Mouse (Mus musculus) forebrain, embryonic 11.5 days (tissue): ENCODE data around the gene Lamtor4. TPM values are rescaled to one million over a fixed set of nuclear protein-coding genes. Genes with fewer than 3 reads are reported as not detected.
"Not testable (repeated sequence)": the region's sequence is repeated elsewhere in the genome, so short reads cannot be mapped to it uniquely, and the experiment has no call there.

ENCODE experiments used
- ATAC-seq: fragments of 200-750 bp; cut with Nextera tagmentation; replicated peaks from 2 replicates; pipeline ENCODE4 v1.8.0; 2017; ENCODE audit warnings: moderate TSS enrichment; ENCODE audit not compliant: low FRiP score
- DNase-seq: peaks from one replicate; pipeline ENCODE4 v3.0.0-alpha.2; 2017; ENCODE audit warnings: low spot score
- H3K27ac ChIP-seq: fragments of 300-500 bp; sonication (generic); 2 replicates; pipeline ENCODE4 v1.5.1; 2014; ENCODE audit warnings: low read depth, low read length
- H3K27me3 ChIP-seq: fragments of 300-500 bp; sonication (generic); 2 replicates; pipeline ENCODE4 v1.6.1; 2014; ENCODE audit warnings: mild to moderate bottlenecking, low read length, mixed read lengths; ENCODE audit not compliant: control insufficient read depth, insufficient read depth
- H3K36me3 ChIP-seq: fragments of 300-500 bp; sonication (generic); 2 replicates; pipeline ENCODE4 v1.6.1; 2014; ENCODE audit warnings: mild to moderate bottlenecking, low read length, moderate library complexity, mixed read lengths; ENCODE audit not compliant: control insufficient read depth, insufficient read depth
- H3K4me1 ChIP-seq: fragments of 300-500 bp; sonication (generic); replicated peaks from 2 replicates; pipeline ENCODE4 v1.6.1; 2014; ENCODE audit warnings: low read length, mixed read lengths; ENCODE audit not compliant: control insufficient read depth, insufficient read depth
- H3K4me2 ChIP-seq: fragments of 300-500 bp; sonication (generic); 2 replicates; pipeline ENCODE4 v1.6.1; 2014; ENCODE audit warnings: low read depth, mild to moderate bottlenecking, low read length, moderate library complexity, mixed read lengths; ENCODE audit not compliant: severe bottlenecking
- H3K4me3 ChIP-seq: fragments of 300-500 bp; sonication (generic); 2 replicates; pipeline ENCODE4 v1.5.1; 2014; ENCODE audit warnings: low read depth, low read length
- H3K9ac ChIP-seq: fragments of 300-500 bp; sonication (generic); 2 replicates; pipeline ENCODE4 v1.6.1; 2014; ENCODE audit warnings: low read length
- H3K9me3 ChIP-seq: fragments of 300-500 bp; sonication (generic); 2 replicates; pipeline ENCODE4 v1.6.1; 2016; ENCODE audit warnings: low read length, mixed read lengths; ENCODE audit not compliant: control insufficient read depth
- WGBS: fragments of 180-500 bp; shearing (Covaris S2); extraction: QIAGEN DNeasy Blood & Tissue Kit; methylation state at CpG from one replicate; pipeline ENCODE4 v1.1.7; 2014; 5-methylcytosine and 5-hydroxymethylcytosine counted together
- polyA plus RNA-seq: library from polyadenylated mRNA; unstranded; fragments of >200 nt; fragmentation: Nextera tagmentation; extraction: Ambion mirVana; gene quantifications from 2 replicates; pipeline ENCODE4 v1.2.1, GENCODE M21; 2014

The Lamtor4 gene
- polyA plus RNA-seq: 38.6 and 39.9 TPM in 2 replicates

DNA sequence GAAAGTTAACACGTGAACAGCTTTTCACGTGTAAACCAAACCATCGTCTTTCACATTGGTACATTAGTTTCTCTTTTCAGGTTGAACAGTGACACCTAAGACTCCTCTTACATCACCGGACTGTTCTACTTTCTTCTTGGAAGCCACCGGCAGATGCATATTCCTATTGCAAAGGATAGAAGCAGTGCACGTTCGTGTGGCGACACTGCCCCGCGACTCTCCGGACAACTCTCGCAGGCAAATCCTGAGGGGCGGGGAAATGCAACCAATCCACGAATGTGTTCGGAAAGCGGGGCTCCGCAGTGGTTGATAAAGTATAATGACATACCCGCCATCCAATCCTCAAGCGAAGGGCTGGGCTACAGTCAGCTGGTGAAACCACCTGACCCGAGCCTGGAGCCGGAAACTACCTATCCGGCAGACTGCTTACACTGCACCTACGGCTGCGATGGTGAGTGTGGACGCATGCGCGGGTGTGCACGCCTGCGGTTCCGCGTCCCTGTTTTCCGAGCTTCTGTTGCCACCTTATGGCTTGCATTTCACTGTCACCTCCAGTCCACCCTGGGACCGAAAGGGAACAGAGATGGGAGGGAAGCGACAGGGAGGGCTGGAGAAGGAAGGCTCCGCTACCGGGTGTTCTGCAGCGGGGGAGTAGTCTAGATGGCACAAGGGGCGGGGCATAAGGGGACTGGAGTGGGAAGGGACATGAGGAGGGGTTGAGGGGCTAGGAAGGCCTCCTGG lies at the start of gene Lamtor4:
Gene Lamtor4, plus strand, starts transcription at position 130 of the 741 bp plus-strand sequence.
- Histone ChIP-seq H3K9ac (peak within 1 kb of the TSS; percentile 61), H3K36me3 (peaks cover 4% of the 10 kb centered on the region; the same call in 1 of the 2 replicates), H3K4me3 (peak within 1 kb of the TSS; percentile 68), H3K9me3 (no peaks in the 10 kb centered on the region), H3K27ac (0 out of 2 replicates have a peak within 1 kb of the TSS, but pooled peaks have one; percentile 37), H3K4me2 (peak within 1 kb of the TSS; percentile 65), H3K27me3 (no peaks in the 10 kb centered on the region), H3K4me1 (peaks cover 3% of the 10 kb centered on the region)
- peak; percentile 92 for DNase-seq
- WGBS: under 1% methylated on average over 38 of the region's 38 CpGs
- peak; percentile 100 for ATAC-seq

DNA sequence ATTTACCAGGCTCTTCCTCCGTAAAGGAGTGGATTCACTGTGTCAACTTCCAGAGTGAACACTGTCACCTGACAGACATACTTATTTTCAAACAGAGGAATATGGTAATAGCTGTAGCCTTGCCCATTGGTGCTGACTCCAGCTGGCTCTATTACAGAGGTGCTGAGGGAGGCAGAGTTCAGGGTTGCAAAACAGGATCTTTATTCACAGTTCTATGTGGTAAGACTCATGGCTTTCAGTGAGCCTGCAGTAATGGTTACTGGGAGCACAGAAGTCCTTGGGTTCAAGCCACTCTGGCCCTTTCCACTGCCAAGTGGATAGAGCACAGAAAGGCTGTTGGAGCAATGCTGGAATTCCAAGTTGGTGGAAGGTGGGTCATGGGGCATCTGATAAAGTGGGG lies 48.0 kb upstream of the Lamtor4 start:
- Histone ChIP-seq H3K4me3 (no peak overlapping the region), H3K36me3 (no peaks in the 10 kb centered on the region), H3K4me1 (no peaks in the 10 kb centered on the region), H3K27ac (no peak overlapping the region), H3K9ac (no peak overlapping the region), H3K27me3 (no peaks in the 10 kb centered on the region), H3K9me3 (no peaks in the 10 kb centered on the region; the same call in 1 of the 2 replicates), H3K4me2 (no peak overlapping the region)
- 91% methylated on average over 1 of the region's 1 CpGs for WGBS
- DNase-seq (no peak), ATAC-seq (no peak)

- no peak overlapping the region for H3K4me3 ChIP-seq
- no peak for ATAC-seq
- no peaks in the 10 kb centered on the region for H3K4me1 ChIP-seq
- no peak overlapping the region for H3K4me2 ChIP-seq
- DNase-seq: no peak
- H3K27me3 ChIP-seq: no peaks in the 10 kb centered on the region
- 87% methylated on average over 4 of the region's 4 CpGs for WGBS
- no peaks in the 10 kb centered on the region for H3K36me3 ChIP-seq
- H3K9ac ChIP-seq: no peak overlapping the region
- no peaks in the 10 kb centered on the region; the same call in 1 of the 2 replicates for H3K9me3 ChIP-seq
- no peak overlapping the region for H3K27ac ChIP-seq
Measured at GRCm38 (mm10) chr5:138207873-138208272, 47.4 kb upstream of the Lamtor4 start.

- not testable (repeated sequence) for H3K36me3 ChIP-seq, H3K4me1 ChIP-seq, H3K4me3 ChIP-seq, H3K4me2 ChIP-seq, H3K9me3 ChIP-seq, DNase-seq, ATAC-seq, H3K27me3 ChIP-seq, H3K27ac ChIP-seq, H3K9ac ChIP-seq
- WGBS: 96% methylated on average over 13 of the region's 13 CpGs
Measured at GRCm38 (mm10) chr5:138216632-138217031, 38.6 kb upstream of the Lamtor4 start.

DNA sequence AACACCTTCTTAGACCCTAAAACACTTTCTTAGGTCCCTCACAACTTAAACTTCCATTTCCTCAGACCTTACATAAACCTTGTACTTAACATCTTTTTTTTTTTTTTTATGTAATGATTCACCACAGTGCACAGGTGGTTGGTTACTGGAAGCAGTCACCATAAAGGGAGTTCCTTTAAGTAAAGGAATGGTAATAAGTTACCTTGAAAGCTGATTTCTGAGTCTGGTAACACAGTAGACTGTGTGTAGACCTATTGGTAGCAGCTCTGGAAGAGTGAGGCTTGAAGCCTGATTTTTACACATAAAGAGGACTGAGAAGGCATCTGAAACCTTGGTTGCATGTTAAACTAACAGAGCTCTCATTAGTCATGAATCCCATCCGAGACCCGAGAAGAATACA lies 35.4 kb upstream of the Lamtor4 start:
- H3K27ac ChIP-seq: no peak overlapping the region
- no peaks in the 10 kb centered on the region for H3K36me3 ChIP-seq
- H3K4me1 ChIP-seq: no peaks in the 10 kb centered on the region
- no peak overlapping the region for H3K9ac ChIP-seq
- no peaks in the 10 kb centered on the region; the same call in 1 of the 2 replicates for H3K9me3 ChIP-seq
- no peak overlapping the region for H3K4me2 ChIP-seq
- H3K4me3 ChIP-seq: no peak overlapping the region
- WGBS: 87% methylated on average over 2 of the region's 2 CpGs
- H3K27me3 ChIP-seq: no peaks in the 10 kb centered on the region
- ATAC-seq (no peak), DNase-seq (no peak)

DNA sequence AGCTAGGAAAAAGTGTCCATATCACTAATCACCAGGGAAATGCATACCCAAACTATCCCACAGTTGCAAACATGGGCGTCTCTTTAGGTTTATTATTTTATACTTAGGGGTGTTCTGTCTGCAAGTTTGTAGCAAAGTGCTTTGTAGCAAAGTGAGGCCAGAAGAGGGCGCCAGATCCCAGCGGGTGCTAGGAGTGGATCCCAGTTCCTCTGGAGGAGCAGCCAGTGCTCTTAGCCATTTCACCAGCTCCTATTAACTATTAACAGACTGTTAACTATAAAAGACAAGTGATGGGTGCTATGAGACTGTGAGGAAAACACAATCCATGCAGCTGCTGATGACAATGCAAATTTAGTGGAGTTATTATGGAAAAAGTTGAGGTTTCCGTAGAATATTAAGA lies 33.2 kb upstream of the Lamtor4 start:
- H3K4me3 ChIP-seq: no peak overlapping the region
- no peaks in the 10 kb centered on the region for H3K27me3 ChIP-seq
- no peaks in the 10 kb centered on the region for H3K36me3 ChIP-seq
- no peak overlapping the region for H3K27ac ChIP-seq
- ATAC-seq (no peak), DNase-seq (peak; percentile 84)
- no peaks in the 10 kb centered on the region for H3K4me1 ChIP-seq
- WGBS: 25% methylated on average over 4 of the region's 4 CpGs
- no peak overlapping the region for H3K9ac ChIP-seq
- H3K9me3 ChIP-seq: no peaks in the 10 kb centered on the region
- no peak overlapping the region for H3K4me2 ChIP-seq

DNA sequence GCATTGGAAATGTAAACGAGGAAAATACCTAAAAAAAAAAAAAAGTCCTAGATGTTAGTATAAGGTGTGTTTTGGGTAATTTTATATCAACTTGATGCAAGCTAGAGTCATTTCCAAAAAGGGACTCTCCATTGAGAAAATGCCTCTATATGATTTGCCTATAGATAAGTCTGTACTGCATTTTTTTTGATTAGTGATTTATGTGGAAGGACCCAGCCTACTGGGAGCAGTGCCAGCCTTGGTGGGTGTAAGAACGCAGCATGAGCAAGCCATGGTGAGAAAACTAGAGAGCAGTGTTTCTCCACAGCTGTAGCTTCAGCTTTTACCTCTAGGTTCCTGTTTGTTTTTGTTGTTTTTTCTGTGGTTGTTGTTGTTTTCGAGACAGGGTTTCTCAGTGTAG lies 32.0 kb upstream of the Lamtor4 start:
- 59% methylated on average over 3 of the region's 3 CpGs for WGBS
- H3K4me1 ChIP-seq: no peaks in the 10 kb centered on the region
- no peak overlapping the region for H3K9ac ChIP-seq
- no peak overlapping the region for H3K27ac ChIP-seq
- DNase-seq: no peak
- no peak overlapping the region for H3K4me2 ChIP-seq
- H3K9me3 ChIP-seq: no peaks in the 10 kb centered on the region
- no peak overlapping the region for H3K4me3 ChIP-seq
- no peaks in the 10 kb centered on the region for H3K27me3 ChIP-seq
- ATAC-seq: no peak
- no peaks in the 10 kb centered on the region for H3K36me3 ChIP-seq

DNA sequence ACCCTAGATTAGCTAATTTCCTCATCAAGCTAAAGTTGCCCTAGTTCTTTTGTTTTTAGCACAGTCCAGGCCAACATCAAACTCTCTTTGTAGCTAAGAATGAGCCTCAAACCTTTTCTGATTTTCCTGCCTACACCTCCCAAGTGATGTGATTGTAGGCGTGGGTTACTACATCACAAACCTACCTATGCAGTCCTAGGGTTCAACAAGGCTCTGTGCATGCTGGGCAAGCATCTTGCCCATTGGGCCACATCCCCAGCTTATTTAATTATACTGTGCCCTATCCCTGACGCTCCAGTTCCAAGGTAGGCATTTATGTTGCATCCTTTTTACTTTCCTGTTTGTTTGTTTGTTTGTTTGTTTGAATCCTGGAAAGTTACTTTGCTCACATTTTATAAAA lies 29.6 kb upstream of the Lamtor4 start, which contains the start of gene Nxpe5:
Gene Nxpe5, plus strand, starts transcription at position 199 of the 400 bp plus-strand sequence.
- Histone ChIP-seq H3K9ac (no peak within 1 kb of the TSS), H3K36me3 (no peaks in the 10 kb centered on the region), H3K4me1 (no peaks in the 10 kb centered on the region), H3K27ac (no peak within 1 kb of the TSS), H3K27me3 (no peaks in the 10 kb centered on the region), H3K4me3 (no peak within 1 kb of the TSS), H3K4me2 (no peak within 1 kb of the TSS), H3K9me3 (no peaks in the 10 kb centered on the region)
- DNase-seq (no peak), ATAC-seq (no peak)
- 49% methylated on average over 2 of the region's 2 CpGs for WGBS

GRCm38 (mm10) chr5:138226491-138226890 lies 28.8 kb upstream of the Lamtor4 start:
- 78% methylated on average over 4 of the region's 4 CpGs for WGBS
- ATAC-seq (no peak), DNase-seq (no peak)
- no peak overlapping the region for H3K4me2 ChIP-seq
- H3K36me3 ChIP-seq: no peaks in the 10 kb centered on the region
- no peaks in the 10 kb centered on the region for H3K4me1 ChIP-seq
- H3K9ac ChIP-seq: no peak overlapping the region
- no peak overlapping the region for H3K27ac ChIP-seq
- no peak overlapping the region for H3K4me3 ChIP-seq
- H3K27me3 ChIP-seq: no peaks in the 10 kb centered on the region
- H3K9me3 ChIP-seq: no peaks in the 10 kb centered on the region
